Mouse (Mus musculus) kidney, embryonic 14.5 days (tissue): Measurements from ENCODE around the gene Fsd2. TPM values are rescaled to one million over a fixed set of nuclear protein-coding genes. Genes with fewer than 3 reads are reported as not detected.

Experiments used
- ATAC-seq: fragments of 200-750 bp; cut with Nextera tagmentation; 2 replicates; pipeline ENCODE4 v1.8.0; 2017; ENCODE audit warnings: moderate number of reproducible peaks, mild to moderate bottlenecking, moderate TSS enrichment, moderate library complexity; ENCODE audit not compliant: low FRiP score, low TSS enrichment
- H3K27ac ChIP-seq: fragments of 300-500 bp; sonication (generic); 2 replicates; pipeline ENCODE4 v1.5.1; 2014; ENCODE audit warnings: low read depth, mild to moderate bottlenecking, low read length, moderate library complexity, mixed read lengths
- H3K27me3 ChIP-seq: fragments of 300-500 bp; sonication (generic); 2 replicates; pipeline ENCODE4 v1.6.1; 2014; ENCODE audit warnings: mild to moderate bottlenecking, low read length; ENCODE audit not compliant: control insufficient read depth, insufficient read depth
- H3K36me3 ChIP-seq: fragments of 300-500 bp; sonication (generic); 2 replicates; pipeline ENCODE4 v1.6.1; 2014; ENCODE audit warnings: low read length, mixed read lengths; ENCODE audit not compliant: control insufficient read depth, insufficient read depth
- H3K4me1 ChIP-seq: fragments of 300-500 bp; sonication (generic); 2 replicates; pipeline ENCODE4 v1.6.1; 2014; ENCODE audit warnings: low read length, mixed read lengths; ENCODE audit not compliant: control insufficient read depth, insufficient read depth
- H3K4me2 ChIP-seq: fragments of 300-500 bp; sonication (generic); replicated peaks from 2 replicates; pipeline ENCODE4 v1.6.1; 2014; ENCODE audit warnings: low read depth, mild to moderate bottlenecking, low read length
- H3K4me3 ChIP-seq: fragments of 300-500 bp; sonication (generic); 2 replicates; pipeline ENCODE4 v1.5.1; 2014; ENCODE audit warnings: mild to moderate bottlenecking, low read length
- H3K9ac ChIP-seq: fragments of 300-500 bp; sonication (generic); 2 replicates; pipeline ENCODE4 v1.6.1; 2014; ENCODE audit warnings: low read depth, mild to moderate bottlenecking, low read length, moderate library complexity
- H3K9me3 ChIP-seq: fragments of 300-500 bp; sonication (generic); 2 replicates; pipeline ENCODE4 v1.6.1; 2016; ENCODE audit warnings: low read length; ENCODE audit not compliant: control insufficient read depth
- WGBS: fragments of 180-500 bp; shearing (Covaris S2); extraction: QIAGEN DNeasy Blood & Tissue Kit; methylation state at CpG from one replicate; pipeline ENCODE4 v1.1.7; 2014; 5-methylcytosine and 5-hydroxymethylcytosine counted together
- polyA plus RNA-seq: library from polyadenylated mRNA; unstranded; fragments of >200 nt; fragmentation: Nextera tagmentation; extraction: Ambion mirVana; gene quantifications from 2 replicates; pipeline ENCODE4 v1.2.1, GENCODE M21; 2014

Gene Fsd2
- polyA plus RNA-seq, 1 experiment from 2014 or later: not detected

DNA sequence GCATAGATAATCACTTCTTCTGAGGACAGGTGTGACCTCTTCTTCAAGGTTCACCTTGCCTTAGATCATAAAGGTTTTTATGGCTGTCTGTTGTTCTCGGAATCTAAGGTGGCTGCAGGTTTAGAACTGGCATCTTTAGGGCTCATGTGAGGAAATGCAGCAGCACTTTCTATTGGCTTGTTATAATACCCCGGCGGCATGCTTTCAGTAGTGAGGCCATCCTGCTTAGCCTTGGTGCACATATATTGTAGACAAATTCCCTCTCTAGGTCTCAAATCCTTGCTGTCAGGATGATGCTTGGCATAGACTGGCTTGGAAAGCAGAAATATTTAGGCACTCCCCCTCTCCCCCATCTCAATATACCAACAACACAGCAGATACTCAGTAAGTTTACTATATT lies 3.5 kb upstream of the Fsd2 start:
- Histone ChIP-seq H3K36me3 (peaks cover 2% of the 10 kb centered on the region; the same call in 1 of the 2 replicates), H3K4me3 (no peak overlapping the region), H3K27me3 (no peaks in the 10 kb centered on the region), H3K4me2 (no peak overlapping the region), H3K27ac (no peak overlapping the region), H3K9me3 (no peaks in the 10 kb centered on the region), H3K4me1 (0 out of 2 replicates have a peak, but pooled peaks cover 6% of the 10 kb centered on the region), H3K9ac (no peak overlapping the region)
- WGBS: 90% methylated on average over 3 of the region's 3 CpGs
- ATAC-seq: no peak

- Histone ChIP-seq H3K36me3 (peaks cover 1% of the 10 kb centered on the region; the same call in 1 of the 2 replicates), H3K9me3 (no peaks in the 10 kb centered on the region), H3K27me3 (no peaks in the 10 kb centered on the region), H3K27ac (no peak overlapping the region), H3K9ac (no peak overlapping the region), H3K4me3 (no peak overlapping the region), H3K4me2 (no peak overlapping the region), H3K4me1 (0 out of 2 replicates have a peak, but pooled peaks cover 6% of the 10 kb centered on the region)
- WGBS: 100% methylated on average over 1 of the region's 1 CpGs
- no peak for ATAC-seq
These were observed 3.1 kb upstream of the Fsd2 start for GRCm38 (mm10) chr7:81569851-81570250.

DNA sequence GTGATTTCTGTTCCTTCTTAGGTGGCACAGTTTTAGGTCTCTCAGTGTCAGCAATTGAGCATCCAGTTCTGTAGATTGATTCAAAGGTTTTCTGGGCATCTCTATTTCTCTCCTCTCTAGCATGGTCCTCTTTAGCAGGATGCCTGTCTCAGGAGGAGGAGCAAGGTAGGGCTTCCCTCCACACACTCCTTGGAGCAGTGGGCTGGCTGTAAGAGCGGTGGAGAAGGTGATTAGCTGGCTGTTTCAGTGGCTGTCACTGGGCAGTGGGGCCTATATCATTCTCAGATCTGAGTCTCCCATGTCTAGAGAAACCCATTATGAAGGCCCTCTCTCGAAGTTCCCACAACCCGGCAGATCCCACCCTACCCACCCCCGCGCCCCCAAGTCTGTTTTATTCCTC lies 652 bp upstream of the Fsd2 start:
- H3K4me1 ChIP-seq: 0 out of 2 replicates have a peak, but pooled peaks cover 5% of the 10 kb centered on the region
- no peak overlapping the region for H3K9ac ChIP-seq
- H3K27ac ChIP-seq: no peak overlapping the region
- no peaks in the 10 kb centered on the region for H3K27me3 ChIP-seq
- ATAC-seq: no peak
- no peak overlapping the region for H3K4me2 ChIP-seq
- H3K36me3 ChIP-seq: no peaks in the 10 kb centered on the region
- H3K4me3 ChIP-seq: no peak overlapping the region
- WGBS: 88% methylated on average over 5 of the region's 5 CpGs
- no peaks in the 10 kb centered on the region for H3K9me3 ChIP-seq

- no peak overlapping the region for H3K9ac ChIP-seq
- no peak for ATAC-seq
- H3K27ac ChIP-seq: no peak overlapping the region
- no peak overlapping the region for H3K4me3 ChIP-seq
- H3K27me3 ChIP-seq: no peaks in the 10 kb centered on the region
- H3K4me1 ChIP-seq: no peaks in the 10 kb centered on the region
- H3K4me2 ChIP-seq: no peak overlapping the region
- WGBS: 77% methylated on average over 4 of the region's 4 CpGs
- H3K36me3 ChIP-seq: no peaks in the 10 kb centered on the region
- no peaks in the 10 kb centered on the region for H3K9me3 ChIP-seq
These were observed 412 bp downstream of the Fsd2 start for GRCm38 (mm10) chr7:81566332-81566731.

GRCm38 (mm10) chr7:81565381-81566055 lies 1.2 kb downstream of the Fsd2 start:
- H3K4me3 ChIP-seq: no peak overlapping the region
- H3K9me3 ChIP-seq: no peaks in the 10 kb centered on the region
- H3K4me2 ChIP-seq: no peak overlapping the region
- WGBS: 65% methylated on average over 7 of the region's 7 CpGs
- no peak overlapping the region for H3K27ac ChIP-seq
- H3K9ac ChIP-seq: no peak overlapping the region
- no peaks in the 10 kb centered on the region for H3K4me1 ChIP-seq
- H3K36me3 ChIP-seq: no peaks in the 10 kb centered on the region
- ATAC-seq: no peak
- no peaks in the 10 kb centered on the region for H3K27me3 ChIP-seq

GRCm38 (mm10) chr7:81564766-81565165 lies 2.0 kb downstream of the Fsd2 start:
- Histone ChIP-seq H3K36me3 (no peaks in the 10 kb centered on the region), H3K4me2 (no peak overlapping the region), H3K9ac (no peak overlapping the region), H3K4me3 (no peak overlapping the region), H3K27me3 (no peaks in the 10 kb centered on the region), H3K27ac (no peak overlapping the region), H3K9me3 (no peaks in the 10 kb centered on the region), H3K4me1 (no peaks in the 10 kb centered on the region)
- ATAC-seq: no peak
- 80% methylated on average over 7 of the region's 7 CpGs for WGBS

- ATAC-seq: no peak
- Histone ChIP-seq H3K36me3 (no peaks in the 10 kb centered on the region), H3K4me3 (no peak overlapping the region), H3K27me3 (no peaks in the 10 kb centered on the region), H3K4me1 (no peaks in the 10 kb centered on the region), H3K27ac (no peak overlapping the region), H3K9me3 (no peaks in the 10 kb centered on the region), H3K4me2 (no peak overlapping the region), H3K9ac (no peak overlapping the region)
- 81% methylated on average over 4 of the region's 4 CpGs for WGBS
These were observed 3.2 kb downstream of the Fsd2 start for GRCm38 (mm10) chr7:81563506-81564015.

DNA sequence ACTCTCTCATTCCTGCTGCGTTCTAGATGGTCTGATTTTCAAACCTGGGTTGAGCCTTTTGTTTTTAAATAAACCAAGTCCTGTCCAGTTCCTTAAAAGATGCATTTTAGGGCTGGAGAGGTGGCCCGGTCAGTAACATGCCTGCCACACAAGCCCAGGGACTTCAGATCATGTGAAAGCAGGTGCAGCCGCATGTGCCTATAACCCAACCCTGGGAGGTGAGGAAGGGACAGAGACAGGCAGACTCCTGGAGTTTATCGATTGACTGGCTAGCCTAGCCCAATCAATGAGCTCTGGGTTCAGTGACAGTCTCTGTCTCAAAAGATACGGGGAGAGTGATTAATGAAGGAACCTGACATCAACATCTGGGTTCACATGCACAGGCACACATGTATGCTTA lies 5.5 kb downstream of the Fsd2 start:
- H3K27ac ChIP-seq: no peak overlapping the region
- 85% methylated on average over 5 of the region's 5 CpGs for WGBS
- H3K9ac ChIP-seq: no peak overlapping the region
- no peaks in the 10 kb centered on the region for H3K9me3 ChIP-seq
- no peak for ATAC-seq
- no peaks in the 10 kb centered on the region for H3K36me3 ChIP-seq
- no peaks in the 10 kb centered on the region for H3K27me3 ChIP-seq
- H3K4me2 ChIP-seq: no peak overlapping the region
- H3K4me3 ChIP-seq: no peak overlapping the region
- no peaks in the 10 kb centered on the region for H3K4me1 ChIP-seq

GRCm38 (mm10) chr7:81560101-81561049 lies 6.4 kb downstream of the Fsd2 start:
- WGBS: 70% methylated on average over 8 of the region's 8 CpGs
- ATAC-seq: no peak

More at GRCm38 (mm10) chr7:81560101-81561049, 6.4 kb downstream of the Fsd2 start:
- Histone ChIP-seq H3K4me3 (no peak overlapping the region), H3K4me2 (no peak overlapping the region), H3K27me3 (no peaks in the 10 kb centered on the region), H3K9ac (no peak overlapping the region), H3K27ac (no peak overlapping the region), H3K36me3 (no peaks in the 10 kb centered on the region), H3K9me3 (no peaks in the 10 kb centered on the region), H3K4me1 (no peaks in the 10 kb centered on the region)
